Comparison of ENCODE assay signal across 10 mouse cellular contexts in the genomic region with DNA sequence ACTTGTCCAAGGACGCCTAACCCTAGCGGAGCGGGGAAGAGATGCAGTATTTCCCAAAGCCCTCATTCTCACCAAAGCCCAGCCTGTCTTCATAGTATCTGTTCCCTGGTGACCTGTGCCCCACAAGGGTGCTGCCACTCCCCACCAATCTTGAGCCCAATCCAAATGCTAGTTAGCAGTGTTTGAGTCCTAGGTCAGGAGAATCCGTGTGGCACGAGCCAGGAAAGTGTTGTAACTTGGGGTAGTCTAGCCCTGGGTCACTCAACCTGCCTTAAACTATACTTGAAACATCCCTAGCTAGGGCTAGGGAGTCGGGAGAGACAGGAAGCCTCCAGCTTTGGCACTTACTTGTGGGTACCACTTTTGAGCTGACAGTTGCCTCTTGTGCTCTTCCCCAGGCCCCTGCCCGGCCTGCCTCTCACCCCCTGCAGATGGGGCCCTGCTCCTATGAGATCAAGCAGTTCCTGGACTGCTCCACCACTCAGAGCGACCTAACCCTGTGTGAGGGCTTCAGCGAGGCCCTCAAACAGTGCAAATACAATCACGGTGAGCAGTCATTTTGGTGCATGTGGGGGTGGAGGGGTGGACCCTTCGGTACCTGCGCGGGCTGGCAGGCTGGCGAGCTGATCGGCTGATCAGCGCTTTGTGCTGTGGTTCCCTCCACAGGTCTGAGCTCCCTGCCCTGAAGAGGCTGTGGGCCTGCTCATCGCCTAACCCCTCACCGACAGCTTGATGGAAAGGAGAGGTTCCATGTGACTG. TPM values are rescaled to one million over a fixed set of nuclear protein-coding genes. Genes with fewer than 3 reads are reported as not detected.
A peak's percentile ranks its signal among the peaks of the same experiment; 100 is the strongest.
DNase-seq lines count a peak whose midpoint lies in the region; ATAC-seq and TF ChIP-seq lines count a peak whose summit lies in the region.
"Had no signal": no experiment of that assay in that cellular context is flagged by ENCODE, and none has a peak within 500 bp of the region (broad histone marks: within the 10 kb centered on the region; RNA-seq: fewer than 3 reads in every experiment).

No protein-coding gene starts in this region.

- H3K27ac ChIP-seq in forebrain, postnatal 0 days (ENCODE audit: low read depth, low read length), result no peak overlapping the region
- H3K27ac ChIP-seq in forebrain, embryonic 14.5 days (ENCODE audit: low read depth, low read length), result no peak overlapping the region
- no peak overlapping the region for H3K27ac ChIP-seq in midbrain, embryonic 15.5 days
- no peak overlapping the region for H3K27ac ChIP-seq in midbrain, embryonic 14.5 days (replicated peaks; ENCODE audit: low read depth, low read length)
- no peak overlapping the region for H3K27ac ChIP-seq in hindbrain, postnatal 0 days
- no peak overlapping the region for H3K27ac ChIP-seq in stomach, embryonic 15.5 days
- H3K27ac ChIP-seq: forebrain, embryonic 12.5 days; limb, embryonic 15.5 days had no signal

- no peaks in the 10 kb centered on the region; the same call in 1 of the 2 replicates for H3K27me3 ChIP-seq in forebrain, postnatal 0 days (ENCODE audit: insufficient read depth, low read length)
- peaks cover 23% of the 10 kb centered on the region for H3K27me3 ChIP-seq in forebrain, embryonic 14.5 days (replicated peaks; ENCODE audit: control insufficient read depth, insufficient read depth, low read length)
- 0 out of 2 replicates have a peak, but pooled peaks cover 3% of the 10 kb centered on the region for H3K27me3 ChIP-seq in midbrain, embryonic 15.5 days (replicated peaks)
- peaks cover 14% of the 10 kb centered on the region for H3K27me3 ChIP-seq in midbrain, embryonic 14.5 days (ENCODE audit: control insufficient read depth, insufficient read depth, low read length)
- no peaks in the 10 kb centered on the region for H3K27me3 ChIP-seq in hindbrain, postnatal 0 days (ENCODE audit: insufficient read depth, low read length)
- H3K27me3 ChIP-seq in stomach, embryonic 15.5 days (replicated peaks), result no peaks in the 10 kb centered on the region

- H3K4me2 ChIP-seq in forebrain, postnatal 0 days (ENCODE audit: low read depth), result peak overlapping the region; percentile 19; the same call in 1 of the 2 replicates
- no peak overlapping the region for H3K4me2 ChIP-seq in forebrain, embryonic 14.5 days (ENCODE audit: low read length)
- peak overlapping the region; percentile 16 for H3K4me2 ChIP-seq in midbrain, embryonic 15.5 days
- no peak overlapping the region for H3K4me2 ChIP-seq in midbrain, embryonic 14.5 days (ENCODE audit: low read length)
- peak overlapping the region; percentile 85 for H3K4me2 ChIP-seq in hindbrain, postnatal 0 days (ENCODE audit: low read depth, low read length)
- 0 out of 2 replicates have a peak overlapping the region, but pooled peaks have one; percentile 14 for H3K4me2 ChIP-seq in stomach, embryonic 15.5 days

- H3K4me1 ChIP-seq in forebrain, postnatal 0 days (ENCODE audit: insufficient read depth), result peaks cover 9% of the 10 kb centered on the region; the same call in 1 of the 2 replicates
- H3K4me1 ChIP-seq in forebrain, embryonic 14.5 days (ENCODE audit: control insufficient read depth, insufficient read depth, low read length), result peaks cover 11% of the 10 kb centered on the region
- peaks cover 27% of the 10 kb centered on the region for H3K4me1 ChIP-seq in midbrain, embryonic 15.5 days
- H3K4me1 ChIP-seq in midbrain, embryonic 14.5 days (ENCODE audit: control insufficient read depth, insufficient read depth, low read length), result peaks cover 20% of the 10 kb centered on the region
- peaks cover 10% of the 10 kb centered on the region; the same call in 1 of the 2 replicates for H3K4me1 ChIP-seq in hindbrain, postnatal 0 days (ENCODE audit: insufficient read depth, low read length)
- H3K4me1 ChIP-seq in stomach, embryonic 15.5 days, result peaks cover 15% of the 10 kb centered on the region; the same call in 1 of the 2 replicates

- no peak overlapping the region for H3K9ac ChIP-seq in forebrain, postnatal 0 days
- no peak overlapping the region for H3K9ac ChIP-seq in forebrain, embryonic 14.5 days (ENCODE audit: low read length)
- no peak overlapping the region for H3K9ac ChIP-seq in midbrain, embryonic 15.5 days
- H3K9ac ChIP-seq in midbrain, embryonic 14.5 days (replicated peaks; ENCODE audit: low read length), result no peak overlapping the region
- H3K9ac ChIP-seq in hindbrain, postnatal 0 days (replicated peaks; ENCODE audit: low read length), result no peak overlapping the region
- H3K9ac ChIP-seq in stomach, embryonic 15.5 days, result no peak overlapping the region
- H3K9ac ChIP-seq: limb, embryonic 15.5 days had no signal

- no peaks in the 10 kb centered on the region for H3K9me3 ChIP-seq in forebrain, postnatal 0 days (ENCODE audit: low read length)
- no peaks in the 10 kb centered on the region for H3K9me3 ChIP-seq in forebrain, embryonic 14.5 days (replicated peaks; ENCODE audit: control insufficient read depth, low read length)
- H3K9me3 ChIP-seq in midbrain, embryonic 15.5 days, result no peaks in the 10 kb centered on the region
- H3K9me3 ChIP-seq in midbrain, embryonic 14.5 days (ENCODE audit: control insufficient read depth, low read length), result no peaks in the 10 kb centered on the region
- H3K9me3 ChIP-seq in hindbrain, postnatal 0 days (ENCODE audit: low read length), result no peaks in the 10 kb centered on the region
- H3K9me3 ChIP-seq in stomach, embryonic 15.5 days, result no peaks in the 10 kb centered on the region
- H3K9me3 ChIP-seq: forebrain, embryonic 12.5 days; limb, embryonic 15.5 days had no signal

- no peak for TF ChIP-seq CTCF in forebrain, postnatal 0 days (IDR thresholded peaks at IDR 0.05; ENCODE audit: low read depth)
- no peak for TF ChIP-seq CTCF in hindbrain, postnatal 0 days (IDR thresholded peaks at IDR 0.05; ENCODE audit: low read depth)

- no peak for DNase-seq in forebrain, postnatal 0 days
- no peak for DNase-seq in forebrain, embryonic 14.5 days (ENCODE audit: low spot score)
- no peak for DNase-seq in midbrain, embryonic 14.5 days
- DNase-seq in hindbrain, postnatal 0 days (ENCODE audit: low spot score), result no peak
- DNase-seq in thymus, postnatal 10 days (ENCODE audit: low spot score in 2 of 2), result no peak
- no peak for DNase-seq in layer of hippocampus, adult 8-10 months (ENCODE audit: low spot score in 2 of 2)

- ATAC-seq in forebrain, postnatal 0 days, result no peak
- ATAC-seq in forebrain, embryonic 14.5 days, result no peak
- ATAC-seq in midbrain, embryonic 15.5 days (replicated peaks), result no peak
- ATAC-seq in midbrain, embryonic 14.5 days (ENCODE audit: low FRiP score, low TSS enrichment), result no peak
- ATAC-seq in hindbrain, postnatal 0 days, result no peak
- ATAC-seq in stomach, embryonic 15.5 days (ENCODE audit: insufficient read depth, low FRiP score, low read depth), result no peak

- 43% methylated on average over 18 of the region's 18 CpGs for WGBS in forebrain, postnatal 0 days
- WGBS in forebrain, embryonic 14.5 days, result 39% methylated on average over 18 of the region's 18 CpGs
- WGBS in midbrain, embryonic 15.5 days, result 43% methylated on average over 18 of the region's 18 CpGs
- 36% methylated on average over 18 of the region's 18 CpGs for WGBS in midbrain, embryonic 14.5 days
- WGBS in hindbrain, postnatal 0 days, result 46% methylated on average over 18 of the region's 18 CpGs
- WGBS in stomach, embryonic 15.5 days, result 52% methylated on average over 18 of the region's 18 CpGs

- H3K4me3 ChIP-seq in forebrain, postnatal 0 days (ENCODE audit: low read depth, low read length), result no peak overlapping the region
- H3K4me3 ChIP-seq in forebrain, embryonic 14.5 days (ENCODE audit: low read depth, low read length), result no peak overlapping the region
- peak overlapping the region; percentile 65; the same call in 1 of the 2 replicates for H3K4me3 ChIP-seq in midbrain, embryonic 15.5 days
- no peak overlapping the region for H3K4me3 ChIP-seq in midbrain, embryonic 14.5 days (replicated peaks; ENCODE audit: low read depth, low read length)
- 0 out of 2 replicates have a peak overlapping the region, but pooled peaks have one; percentile 66 for H3K4me3 ChIP-seq in hindbrain, postnatal 0 days (ENCODE audit: low read length)
- H3K4me3 ChIP-seq in stomach, embryonic 15.5 days (replicated peaks), result no peak overlapping the region

- no peaks in the 10 kb centered on the region for H3K36me3 ChIP-seq in forebrain, postnatal 0 days (ENCODE audit: insufficient read depth)
- H3K36me3 ChIP-seq in forebrain, embryonic 14.5 days (ENCODE audit: control insufficient read depth, insufficient read depth, low read length), result no peaks in the 10 kb centered on the region
- no peaks in the 10 kb centered on the region for H3K36me3 ChIP-seq in midbrain, embryonic 15.5 days (replicated peaks)
- no peaks in the 10 kb centered on the region for H3K36me3 ChIP-seq in midbrain, embryonic 14.5 days (ENCODE audit: control insufficient read depth, insufficient read depth, low read length)
- H3K36me3 ChIP-seq in hindbrain, postnatal 0 days (ENCODE audit: insufficient read depth, low read length), result no peaks in the 10 kb centered on the region
- no peaks in the 10 kb centered on the region for H3K36me3 ChIP-seq in stomach, embryonic 15.5 days
- H3K36me3 ChIP-seq: forebrain, embryonic 12.5 days; limb, embryonic 15.5 days had no signal

RNA-seq across cellular contexts. Expression of gene Mmp11, which starts 0.8 kb away (rescaled TPM):
- 11.7 and 13.5 TPM in 2 replicates for total RNA-seq in forebrain, postnatal 0 days (2014; rRNA removed)
- 14.3 and 16.5 TPM in 2 replicates for polyA plus RNA-seq in forebrain, postnatal 0 days (2015; fragmentation: Nextera tagmentation; extraction: Ambion mirVana)
- 19.4 and 25.1 TPM in 2 replicates for polyA plus RNA-seq in forebrain, embryonic 14.5 days (2014; fragmentation: Nextera tagmentation; extraction: Ambion mirVana)
- polyA plus RNA-seq in midbrain, embryonic 15.5 days (2015; fragmentation: Nextera tagmentation; extraction: Ambion mirVana), result 18.2 and 21.6 TPM in 2 replicates
- polyA plus RNA-seq in midbrain, embryonic 14.5 days (2014; fragmentation: Nextera tagmentation; extraction: Ambion mirVana), result 13.3 and 16.5 TPM in 2 replicates
- 6.1 and 9.5 TPM in 2 replicates for total RNA-seq in hindbrain, postnatal 0 days (2014; rRNA removed)
- polyA plus RNA-seq in hindbrain, postnatal 0 days (2015; fragmentation: Nextera tagmentation; extraction: Ambion mirVana), result 7.8 and 8.3 TPM in 2 replicates
- polyA plus RNA-seq in stomach, embryonic 15.5 days (2015; fragmentation: Nextera tagmentation; extraction: Ambion mirVana), result 33.4 and 42.0 TPM in 2 replicates
- total RNA-seq in layer of hippocampus, adult 8-10 months (2022), result 1 to 10 TPM; 1.7 to 2.6 (median 1.8) TPM

RNA-seq across cellular contexts. Expression of gene Gm867, which starts 3.4 kb away (rescaled TPM):
- total RNA-seq in forebrain, postnatal 0 days (2014; rRNA removed), result 0.95 and 2.8 TPM in 2 replicates
- polyA plus RNA-seq in forebrain, postnatal 0 days (2015; fragmentation: Nextera tagmentation; extraction: Ambion mirVana), result 0.97 and 1.0 TPM in 2 replicates
- not detected in 2 replicates for polyA plus RNA-seq in forebrain, embryonic 14.5 days (2014; fragmentation: Nextera tagmentation; extraction: Ambion mirVana)
- 1.1 and 1.3 TPM in 2 replicates for polyA plus RNA-seq in midbrain, embryonic 15.5 days (2015; fragmentation: Nextera tagmentation; extraction: Ambion mirVana)
- 0.22 and 0.53 TPM in 2 replicates for polyA plus RNA-seq in midbrain, embryonic 14.5 days (2014; fragmentation: Nextera tagmentation; extraction: Ambion mirVana)
- 0.73 TPM in 1 of 2 replicates, not detected in the other for total RNA-seq in hindbrain, postnatal 0 days (2014; rRNA removed)
- polyA plus RNA-seq in hindbrain, postnatal 0 days (2015; fragmentation: Nextera tagmentation; extraction: Ambion mirVana), result 2.3 and 2.4 TPM in 2 replicates
- polyA plus RNA-seq in stomach, embryonic 15.5 days (2015; fragmentation: Nextera tagmentation; extraction: Ambion mirVana), result 1.4 and 3.6 TPM in 2 replicates
- under 1 TPM in 2 of 4 experiments, not detected in 2; 0.51 to 0.70 TPM for total RNA-seq in layer of hippocampus, adult 8-10 months (2022)

RNA-seq across cellular contexts. Expression of gene Chchd10, which starts 4.2 kb away (rescaled TPM):
- 69.9 and 93.0 TPM in 2 replicates for total RNA-seq in forebrain, postnatal 0 days (2014; rRNA removed)
- polyA plus RNA-seq in forebrain, postnatal 0 days (2015; fragmentation: Nextera tagmentation; extraction: Ambion mirVana), result 97.1 and 121 TPM in 2 replicates
- polyA plus RNA-seq in forebrain, embryonic 14.5 days (2014; fragmentation: Nextera tagmentation; extraction: Ambion mirVana), result 32.7 TPM in 2 replicates
- 82.8 and 88.3 TPM in 2 replicates for polyA plus RNA-seq in midbrain, embryonic 15.5 days (2015; fragmentation: Nextera tagmentation; extraction: Ambion mirVana)
- polyA plus RNA-seq in midbrain, embryonic 14.5 days (2014; fragmentation: Nextera tagmentation; extraction: Ambion mirVana), result 44.2 and 76.8 TPM in 2 replicates
- 327 and 332 TPM in 2 replicates for total RNA-seq in hindbrain, postnatal 0 days (2014; rRNA removed)
- 304 and 312 TPM in 2 replicates for polyA plus RNA-seq in hindbrain, postnatal 0 days (2015; fragmentation: Nextera tagmentation; extraction: Ambion mirVana)
- 90.5 and 101 TPM in 2 replicates for polyA plus RNA-seq in stomach, embryonic 15.5 days (2015; fragmentation: Nextera tagmentation; extraction: Ambion mirVana)
- total RNA-seq in layer of hippocampus, adult 8-10 months (2022), result 100 to 1,000 TPM; 299 to 345 (median 314) TPM

RNA-seq across cellular contexts. Expression of gene Vpreb3, which starts 5.8 kb away (rescaled TPM):
- total RNA-seq in forebrain, postnatal 0 days (2014; rRNA removed), result not detected in 2 replicates
- 0.45 and 1.4 TPM in 2 replicates for polyA plus RNA-seq in forebrain, postnatal 0 days (2015; fragmentation: Nextera tagmentation; extraction: Ambion mirVana)
- 0.63 TPM in 1 of 2 replicates, not detected in the other for polyA plus RNA-seq in forebrain, embryonic 14.5 days (2014; fragmentation: Nextera tagmentation; extraction: Ambion mirVana)
- polyA plus RNA-seq in midbrain, embryonic 15.5 days (2015; fragmentation: Nextera tagmentation; extraction: Ambion mirVana), result 0.77 TPM in 1 of 2 replicates, not detected in the other
- polyA plus RNA-seq in midbrain, embryonic 14.5 days (2014; fragmentation: Nextera tagmentation; extraction: Ambion mirVana), result not detected in 2 replicates
- total RNA-seq in hindbrain, postnatal 0 days (2014; rRNA removed), result not detected in 2 replicates
- 0.52 and 0.75 TPM in 2 replicates for polyA plus RNA-seq in hindbrain, postnatal 0 days (2015; fragmentation: Nextera tagmentation; extraction: Ambion mirVana)
- 0.90 and 1.8 TPM in 2 replicates for polyA plus RNA-seq in stomach, embryonic 15.5 days (2015; fragmentation: Nextera tagmentation; extraction: Ambion mirVana)
- total RNA-seq in layer of hippocampus, adult 8-10 months (2022), result not detected
- polyA plus RNA-seq: forebrain, embryonic 12.5 days had no signal

RNA-seq across cellular contexts. Expression of gene Smarcb1, which starts 15.7 kb away (rescaled TPM):
- 155 and 173 TPM in 2 replicates for total RNA-seq in forebrain, postnatal 0 days (2014; rRNA removed)
- 239 and 246 TPM in 2 replicates for polyA plus RNA-seq in forebrain, postnatal 0 days (2015; fragmentation: Nextera tagmentation; extraction: Ambion mirVana)
- 253 and 292 TPM in 2 replicates for polyA plus RNA-seq in forebrain, embryonic 14.5 days (2014; fragmentation: Nextera tagmentation; extraction: Ambion mirVana)
- 300 and 303 TPM in 2 replicates for polyA plus RNA-seq in midbrain, embryonic 15.5 days (2015; fragmentation: Nextera tagmentation; extraction: Ambion mirVana)
- 277 and 283 TPM in 2 replicates for polyA plus RNA-seq in midbrain, embryonic 14.5 days (2014; fragmentation: Nextera tagmentation; extraction: Ambion mirVana)
- 142 and 156 TPM in 2 replicates for total RNA-seq in hindbrain, postnatal 0 days (2014; rRNA removed)
- 197 and 199 TPM in 2 replicates for polyA plus RNA-seq in hindbrain, postnatal 0 days (2015; fragmentation: Nextera tagmentation; extraction: Ambion mirVana)
- polyA plus RNA-seq in stomach, embryonic 15.5 days (2015; fragmentation: Nextera tagmentation; extraction: Ambion mirVana), result 172 and 173 TPM in 2 replicates
- total RNA-seq in layer of hippocampus, adult 8-10 months (2022), result 10 to 100 TPM; 80.7 to 83.2 (median 82.5) TPM

Comparison
In these comparisons a context has a peak if more than half of its experiments do, and no peak if none do; other contexts are left out.
1. H3K4me2 ChIP-seq: peak in forebrain, postnatal 0 days (single experiment), midbrain, embryonic 15.5 days (single experiment), hindbrain, postnatal 0 days (single experiment) and stomach, embryonic 15.5 days (single experiment); none in forebrain, embryonic 14.5 days (single experiment) and midbrain, embryonic 14.5 days (single experiment).
2. H3K4me3 ChIP-seq: peak in midbrain, embryonic 15.5 days (single experiment) and hindbrain, postnatal 0 days (single experiment); none in forebrain, postnatal 0 days (single experiment), forebrain, embryonic 14.5 days (single experiment), midbrain, embryonic 14.5 days (single experiment) and stomach, embryonic 15.5 days (single experiment).